Mouse (Mus musculus) spleen, adult 18-20 months (tissue): ENCODE measurements around the gene Sncb.

Experiments
- DNase-seq, 2 experiments: peaks; one replicate each; pipeline ENCODE4 v3.0.0; 2022; ENCODE audit warnings: mixed read lengths in 2 of 2

The Sncb gene

GRCm38 (mm10) chr13:54748190-54748589 lies 18.2 kb downstream of the Sncb start:
- DNase-seq, result no peak

- no peak for DNase-seq
Measured at GRCm38 (mm10) chr13:54746896-54747295, 19.5 kb downstream of the Sncb start.

- DNase-seq, result no peak
Measured at GRCm38 (mm10) chr13:54746110-54746509, 20.3 kb downstream of the Sncb start.

- DNase-seq, result no peak
Measured at GRCm38 (mm10) chr13:54738213-54738601, 28.2 kb downstream of the Sncb start.

GRCm38 (mm10) chr13:54737488-54738212 lies 28.7 kb downstream of the Sncb start:
- DNase-seq, result no peak

GRCm38 (mm10) chr13:54736931-54737330 lies 29.5 kb downstream of the Sncb start:
- DNase-seq, result no peak

- DNase-seq, result no peak
Measured at GRCm38 (mm10) chr13:54726131-54726530, 40.3 kb downstream of the Sncb start.

GRCm38 (mm10) chr13:54723143-54723542 lies 43.3 kb downstream of the Sncb start:
- DNase-seq, result no peak

- DNase-seq, result peak in 1 of 2 experiments; percentile 56
Measured at GRCm38 (mm10) chr13:54716916-54717315, 49.5 kb downstream of the Sncb start.

- no peak for DNase-seq
Measured at GRCm38 (mm10) chr13:54714996-54715395, 51.4 kb downstream of the Sncb start.

GRCm38 (mm10) chr13:54714393-54714792 lies 52.0 kb downstream of the Sncb start:
- no peak for DNase-seq

- no peak for DNase-seq
Measured at GRCm38 (mm10) chr13:54710866-54711265, 55.5 kb downstream of the Sncb start.
